Mouse (Mus musculus) brain, embryonic 14.5 days (tissue): Measurements from ENCODE around the gene Tmem44.

ENCODE experiments used
- CTCF ChIP-seq: fragments of 200-500 bp; IDR thresholded peaks from 2 replicates; pipeline ENCODE4 v1.5.1; 2012; ENCODE audit warnings: inconsistent platforms, mild to moderate bottlenecking, moderate library complexity, borderline replicate concordance; ENCODE audit not compliant: insufficient read depth, insufficient read length; ENCODE audit errors: extremely low read depth
- POLR2A ChIP-seq: fragments of 200-500 bp; IDR thresholded peaks from 2 replicates; pipeline ENCODE4 v1.6.1; 2012; ENCODE audit warnings: mild to moderate bottlenecking, inconsistent platforms, borderline replicate concordance; ENCODE audit not compliant: poor library complexity, insufficient read depth, insufficient read length, severe bottlenecking; ENCODE audit errors: extremely low read depth

GRCm38 (mm10) chr16:30540107-30541001 lies 10.3 kb downstream of the Tmem44 start:
- no peak for TF ChIP-seq POLR2A
- TF ChIP-seq CTCF, result no peak
